Mouse (Mus musculus) cerebellum, adult 2 months (tissue): ENCODE results near the gene Lef1.

ENCODE experiments used
- CTCF ChIP-seq: fragments of 200-500 bp; IDR thresholded peaks from 2 replicates; pipeline ENCODE4 v1.5.1; 2011; ENCODE audit warnings: low read depth, mild to moderate bottlenecking, control low read depth, low read length, moderate library complexity, borderline replicate concordance; ENCODE audit not compliant: insufficient read depth
- POLR2A ChIP-seq: fragments of 200-500 bp; IDR thresholded peaks from 2 replicates; pipeline ENCODE4 v1.6.1; 2011; ENCODE audit warnings: low read length, control low read depth, borderline replicate concordance; ENCODE audit not compliant: insufficient read depth

DNA sequence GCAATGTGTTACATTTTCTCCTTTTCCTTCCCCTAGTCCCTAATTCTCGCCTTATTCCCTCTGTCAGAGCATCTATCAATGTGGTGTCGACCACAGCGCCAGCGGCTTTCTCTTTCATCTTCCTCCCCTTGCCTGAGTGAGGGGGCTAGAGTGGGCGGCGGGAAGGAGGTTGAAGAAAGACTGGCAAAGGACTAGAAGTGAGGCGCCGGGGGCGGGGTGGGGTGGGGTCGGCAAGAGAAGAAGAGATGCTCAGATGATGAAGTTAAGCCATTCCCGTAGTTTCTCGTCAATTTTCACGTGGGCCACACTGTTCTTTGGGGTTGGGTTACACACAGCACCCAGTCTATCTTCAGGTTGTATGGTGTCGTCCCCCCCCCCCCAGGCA, 593 bp upstream of the Lef1 start:
- TF ChIP-seq CTCF (no peak), POLR2A (no peak)
